Mouse (Mus musculus): ENCODE data around the gene Ift122. TPM values are rescaled to one million over a fixed set of nuclear protein-coding genes. Genes with fewer than 3 reads are reported as not detected.

Gene Ift122
- total and polyA plus RNA-seq, 3 experiments: 7.9 to 14.1 (median 8.6) TPM

DNA sequence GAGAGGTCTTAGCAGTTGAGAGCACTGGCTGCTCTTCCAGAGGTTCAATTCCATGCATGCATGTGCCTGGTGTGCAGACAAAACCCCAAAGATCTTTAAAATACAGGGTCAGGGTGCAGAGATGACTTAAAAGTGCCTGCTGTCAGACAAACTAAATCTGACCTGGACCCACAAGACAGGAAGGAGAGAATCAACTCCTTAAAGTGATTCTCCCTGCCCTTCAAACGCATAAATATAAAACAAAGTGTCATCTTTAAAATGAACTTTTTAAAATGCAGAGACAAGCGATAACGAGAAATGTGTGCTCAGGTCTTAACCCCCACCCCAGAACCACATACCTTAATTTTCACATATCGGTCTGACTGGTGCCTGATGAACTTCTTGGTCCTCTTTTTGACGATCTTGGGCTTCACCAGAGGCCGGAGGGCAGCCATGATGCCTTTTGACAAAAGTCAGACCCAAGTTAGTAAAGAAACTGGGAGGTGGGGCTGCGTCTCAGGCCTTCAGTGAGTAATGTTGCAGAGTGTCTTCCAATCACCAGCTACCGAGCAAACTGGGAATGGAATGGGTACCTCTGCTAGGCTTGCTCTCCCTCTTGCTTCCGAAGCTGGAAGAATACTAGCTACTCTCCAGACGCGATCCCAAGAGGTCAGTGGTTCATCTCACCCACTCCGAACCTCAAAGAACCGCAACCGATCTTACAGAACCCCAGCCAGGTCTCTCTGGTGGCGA lies 45.6 kb upstream of the Ift122 start:
- Histone ChIP-seq H3K79me2 (replicated peaks; ENCODE audit: control insufficient read depth, extremely low read depth, insufficient read depth, poor library complexity, severe bottlenecking) (peaks cover 40% of the 10 kb centered on the region), H3K27ac (ENCODE audit: insufficient read depth, low read depth) (peak overlapping the region; percentile 73), H3K9ac (ENCODE audit: insufficient read depth, low read depth) (peak overlapping the region; percentile 100), H3K4me1 (ENCODE audit: control insufficient read depth in 1 of 2, insufficient read depth in 2 of 2) (peaks cover 0 to 28% of the 10 kb centered on the region in 2 experiments; a peak in 2 of 4 replicates), H3K36me3 (replicated peaks in 1 of 2; ENCODE audit: control insufficient read depth in 1 of 2, insufficient read depth in 1 of 2, low read length in 1 of 2) (peaks cover 41 to 71% of the 10 kb centered on the region in 2 experiments), H3K4me3 (replicated peaks in 1 of 3; ENCODE audit: low read depth in 2 of 3, low read length in 2 of 3, poor library complexity in 1 of 3) (peak overlapping the region; percentile 90 to 100 (median 93)), H3K27me3 (replicated peaks) (no peaks in the 10 kb centered on the region), H3K4me2 (ENCODE audit: insufficient read depth, low read depth, poor library complexity, severe bottlenecking) (peak overlapping the region; percentile 71), H3K9me3 (replicated peaks; ENCODE audit: low read length) (no peaks in the 10 kb centered on the region)
- no peak for DNase-seq (ENCODE audit: extremely low read depth)
- dilution Hi-C loops (cut with MboI; ENCODE audit: extremely low pct_ligation_motif_present, extremely low pct_unique_long_range_greater_than_20kb, low sequenced_read_pairs) (no loop called here), in situ Hi-C loops (cut with MboI; ENCODE audit: low pct_ligation_motif_present, low pct_unique_long_range_greater_than_20kb, low sequenced_read_pairs) (no loop called here)
- TF ChIP-seq CHD1 (IDR thresholded peaks at IDR 0.05; ENCODE audit: low read depth, low read length) (peak; percentile 68; the same call in 1 of the 2 replicates), MYC (IDR thresholded peaks at IDR 0.05; ENCODE audit: low read depth, low read length) (0 out of 2 replicates have a peak, but pooled peaks have one; percentile 22), ZKSCAN1 (IDR thresholded peaks at IDR 0.05; ENCODE audit: borderline replicate concordance, low read depth, low read length) (no peak), MXI1 (IDR thresholded peaks at IDR 0.05; ENCODE audit: low read depth, low read length) (no peak), PAX5 (IDR thresholded peaks at IDR 0.05; ENCODE audit: low read length) (no peak)

DNA sequence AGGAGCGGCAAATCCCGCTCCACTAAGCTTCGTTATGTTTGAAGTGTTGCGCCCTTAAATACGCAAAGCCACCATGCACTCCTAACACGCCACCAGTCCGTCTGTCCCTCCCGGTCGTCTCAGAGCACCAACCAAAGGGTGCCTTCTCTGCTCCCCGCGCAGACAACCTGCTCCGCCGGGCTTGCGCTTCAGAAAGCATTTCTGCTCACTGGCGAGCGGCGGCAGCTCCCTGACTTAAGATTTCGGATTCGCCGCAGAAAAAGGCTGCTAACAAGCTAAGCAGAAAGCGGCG lies 45.1 kb upstream of the Ift122 start:
- H3K27ac ChIP-seq (ENCODE audit: insufficient read depth, low read depth): peak overlapping the region; percentile 73
- peak overlapping the region; percentile 100 for H3K9ac ChIP-seq (ENCODE audit: insufficient read depth, low read depth)
- H3K9me3 ChIP-seq (replicated peaks; ENCODE audit: low read length): no peaks in the 10 kb centered on the region
- H3K4me1 ChIP-seq (ENCODE audit: control insufficient read depth in 1 of 2, insufficient read depth in 2 of 2): peaks cover 0 to 28% of the 10 kb centered on the region in 2 experiments; a peak in 2 of 4 replicates
- no peak overlapping the region for H3K4me2 ChIP-seq (ENCODE audit: insufficient read depth, low read depth, poor library complexity, severe bottlenecking)
- peak overlapping the region; percentile 90 to 100 (median 93) for H3K4me3 ChIP-seq (replicated peaks in 1 of 3; ENCODE audit: low read depth in 2 of 3, low read length in 2 of 3, poor library complexity in 1 of 3)
- in situ Hi-C loops (cut with MboI; ENCODE audit: low pct_ligation_motif_present, low pct_unique_long_range_greater_than_20kb, low sequenced_read_pairs): no loop called here
- H3K36me3 ChIP-seq (replicated peaks in 1 of 2; ENCODE audit: control insufficient read depth in 1 of 2, insufficient read depth in 1 of 2, low read length in 1 of 2): peaks cover 39 to 69% of the 10 kb centered on the region in 2 experiments
- dilution Hi-C loops (cut with MboI; ENCODE audit: extremely low pct_ligation_motif_present, extremely low pct_unique_long_range_greater_than_20kb, low sequenced_read_pairs): no loop called here
- TF ChIP-seq ZC3H11A (IDR thresholded peaks at IDR 0.05; ENCODE audit: low read depth, low read length) (no peak), CHD1 (IDR thresholded peaks at IDR 0.05; ENCODE audit: low read depth, low read length) (0 out of 2 replicates have a peak, but pooled peaks have one; percentile 17)
- no peaks in the 10 kb centered on the region for H3K27me3 ChIP-seq (replicated peaks)
- DNase-seq (ENCODE audit: extremely low read depth): no peak
- H3K79me2 ChIP-seq (replicated peaks; ENCODE audit: control insufficient read depth, extremely low read depth, insufficient read depth, poor library complexity, severe bottlenecking): peaks cover 40% of the 10 kb centered on the region

DNA sequence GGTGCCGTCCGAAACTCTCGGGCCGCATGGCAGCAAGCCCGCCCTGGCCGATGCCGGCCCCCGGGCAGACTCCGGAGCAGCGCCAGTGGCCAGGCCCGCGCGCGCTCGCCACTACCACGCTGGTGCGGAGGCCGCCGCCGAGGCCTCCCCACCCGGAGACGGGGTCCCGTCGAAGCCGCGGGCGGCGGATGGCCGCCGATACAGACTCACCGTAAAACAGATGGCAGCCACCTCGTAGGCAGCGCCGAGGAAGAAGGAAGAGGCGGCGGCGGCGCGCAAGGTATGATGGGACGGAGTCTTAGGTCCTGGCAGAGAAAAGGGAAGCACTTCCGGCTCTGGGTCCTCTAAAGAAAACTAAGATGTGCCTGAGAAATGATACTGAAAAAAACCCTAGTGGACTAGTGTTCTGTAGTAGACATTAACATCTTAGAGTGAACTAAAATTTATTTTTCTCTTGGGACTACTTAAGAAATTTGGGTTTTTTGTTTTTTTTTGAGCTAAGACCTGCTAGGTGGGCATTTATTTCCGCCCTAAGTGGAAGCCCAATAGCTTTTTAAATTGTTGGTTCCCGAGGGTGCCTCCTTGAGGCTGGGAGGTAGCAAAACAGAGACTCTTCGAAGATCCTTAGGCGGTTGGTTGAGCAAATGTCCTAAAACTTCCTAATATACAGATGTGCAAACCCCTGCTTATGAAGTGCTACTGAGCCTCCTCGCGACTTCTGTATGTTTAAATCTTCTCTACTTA lies 44.6 kb upstream of the Ift122 start, which contains the start of gene Rpl32:
Rpl32 (minus strand) TSS at position 260 of the 744 bp plus-strand sequence.
- Histone ChIP-seq H3K79me2 (replicated peaks; ENCODE audit: control insufficient read depth, extremely low read depth, insufficient read depth, poor library complexity, severe bottlenecking) (peaks cover 40% of the 10 kb centered on the region), H3K36me3 (replicated peaks in 1 of 2; ENCODE audit: control insufficient read depth in 1 of 2, insufficient read depth in 1 of 2, low read length in 1 of 2) (peaks cover 37 to 69% of the 10 kb centered on the region in 2 experiments), H3K4me1 (ENCODE audit: control insufficient read depth in 1 of 2, insufficient read depth in 2 of 2) (peaks cover 2 to 28% of the 10 kb centered on the region in 2 experiments)
- TF ChIP-seq MAZ (IDR thresholded peaks at IDR 0.05; ENCODE audit: low read depth, low read length) (no peak), ZMIZ1 (IDR thresholded peaks at IDR 0.05; ENCODE audit: low read depth, low read length) (peak; percentile 85), TBP (conservative IDR thresholded peaks at IDR 0.05; ENCODE audit: low read depth, low read length) (peak; percentile 96), RAD21 (IDR thresholded peaks at IDR 0.05; ENCODE audit: low read depth, low read length) (no peak), ZNF384 (IDR thresholded peaks at IDR 0.05; ENCODE audit: low read depth, low read length) (peak; percentile 44), MEF2A (IDR thresholded peaks at IDR 0.05; ENCODE audit: borderline replicate concordance, low read depth, low read length) (no peak; the same call in 1 of the 2 replicates), PAX5 (IDR thresholded peaks at IDR 0.05; ENCODE audit: low read length) (no peak), MAFK (IDR thresholded peaks at IDR 0.05; ENCODE audit: insufficient replicate concordance, low read length) (no peak; the same call in 1 of the 2 replicates), POLR2A (IDR thresholded peaks at IDR 0.05; ENCODE audit: low read depth, low read length) (peak; percentile 94), JUND (conservative IDR thresholded peaks at IDR 0.05; ENCODE audit: low read depth, low read length) (0 out of 2 replicates have a peak, but pooled peaks have one; percentile 10), ELF1 (IDR thresholded peaks at IDR 0.05; ENCODE audit: low read depth, low read length) (peak; percentile 98), HCFC1 (IDR thresholded peaks at IDR 0.05; ENCODE audit: low read depth, low read length) (peak; percentile 90), ZC3H11A (IDR thresholded peaks at IDR 0.05; ENCODE audit: low read depth, low read length) (no peak), RCOR1 (conservative IDR thresholded peaks at IDR 0.05; ENCODE audit: low read depth, low read length) (no peak), ETS1 (conservative IDR thresholded peaks at IDR 0.05; ENCODE audit: low read depth, low read length) (0 out of 2 replicates have a peak, but pooled peaks have one; percentile 8), SMC3 (IDR thresholded peaks at IDR 0.05; ENCODE audit: low read depth, low read length) (no peak), ZKSCAN1 (IDR thresholded peaks at IDR 0.05; ENCODE audit: borderline replicate concordance, low read depth, low read length) (no peak), MYC (IDR thresholded peaks at IDR 0.05; ENCODE audit: low read depth, low read length) (peak; percentile 94), JUN (IDR thresholded peaks at IDR 0.05; ENCODE audit: insufficient read depth, low read depth, low read length) (no peak)

More for the DNA sequence above, 44.6 kb upstream of the Ift122 start, which contains the start of gene Rpl32:
- no peaks in the 10 kb centered on the region for H3K27me3 ChIP-seq (replicated peaks)
- H3K4me3 ChIP-seq (replicated peaks in 1 of 3; ENCODE audit: low read depth in 2 of 3, low read length in 2 of 3, poor library complexity in 1 of 3): peak within 1 kb of the TSS; percentile 90 to 100 (median 93)
- no peaks in the 10 kb centered on the region for H3K9me3 ChIP-seq (replicated peaks; ENCODE audit: low read length)
- H3K4me2 ChIP-seq (ENCODE audit: insufficient read depth, low read depth, poor library complexity, severe bottlenecking): peak within 1 kb of the TSS; percentile 71; the same call in 1 of the 2 replicates
- peak within 1 kb of the TSS; percentile 73 for H3K27ac ChIP-seq (ENCODE audit: insufficient read depth, low read depth)
- peak within 1 kb of the TSS; percentile 100 for H3K9ac ChIP-seq (ENCODE audit: insufficient read depth, low read depth)
- DNase-seq (ENCODE audit: extremely low read depth): peak; percentile 91
- dilution Hi-C loops (cut with MboI; ENCODE audit: extremely low pct_ligation_motif_present, extremely low pct_unique_long_range_greater_than_20kb, low sequenced_read_pairs): no loop called here
- in situ Hi-C loops (cut with MboI; ENCODE audit: low pct_ligation_motif_present, low pct_unique_long_range_greater_than_20kb, low sequenced_read_pairs): no loop called here
